Mouse (Mus musculus) left cerebral cortex, postnatal 4 days (tissue): ENCODE data around the gene Rnf40. TPM values are rescaled to one million over a fixed set of nuclear protein-coding genes. Genes with fewer than 3 reads are reported as not detected.

Experiments
- DNase-seq: peaks from one replicate; pipeline ENCODE4 v3.0.0-alpha.2; 2022
- intact Hi-C: fragments of 180-260 bp; cut with DNase I; formaldehyde crosslinking; loops from one replicate; pipeline ENCODE4 v1.15.1; 2025
- total RNA-seq, 2 experiments: library from RNA; stranded (reverse); gene quantifications; 2 replicates each; pipeline ENCODE4 v1.2.3; 2021

Gene Rnf40
- total RNA-seq: 10 to 100 TPM; 75.1 to 82.6 TPM

GRCm38 (mm10) chr7:127588011-127588871 is at the start of gene Rnf40, which contains the start of gene Ccdc189:
TSS of gene Rnf40 (plus strand) at chr7:127588767.
TSS of gene Ccdc189 (minus strand) at chr7:127588595.
- intact Hi-C loops: no loop called here
- peak; percentile 95 for DNase-seq

GRCm38 (mm10) chr7:127541671-127542070 is 46.9 kb upstream of the Rnf40 start:
- no peak for DNase-seq
- intact Hi-C loops: no loop called here

- DNase-seq: peak; percentile 71
- intact Hi-C loops: no loop called here
These were observed 39.3 kb upstream of the Rnf40 start for GRCm38 (mm10) chr7:127549116-127549835.

- DNase-seq: no peak
- intact Hi-C loops: loop anchor here (5.0 kb wide), 1 partner anchor 34 kb away; the partner anchor contains the start of gene Gm42715
These were observed 37.0 kb upstream of the Rnf40 start for GRCm38 (mm10) chr7:127551558-127551957.

GRCm38 (mm10) chr7:127560580-127560979 is 28.0 kb upstream of the Rnf40 start:
- DNase-seq: no peak
- intact Hi-C loops: no loop called here

- DNase-seq: no peak
- intact Hi-C loops: no loop called here
These were observed 27.2 kb upstream of the Rnf40 start, which contains the start of gene Tmem265 for GRCm38 (mm10) chr7:127561340-127561858. TSS of gene Tmem265 (plus strand) at chr7:127561390.

GRCm38 (mm10) chr7:127564381-127565150 is 24.0 kb upstream of the Rnf40 start:
- intact Hi-C loops: no loop called here
- DNase-seq: peak; percentile 80

GRCm38 (mm10) chr7:127572895-127573471 is 15.6 kb upstream of the Rnf40 start, which contains the start of gene Phkg2:
TSS of gene Phkg2 (plus strand) at chr7:127573340.
- intact Hi-C loops: no loop called here
- DNase-seq: peak; percentile 89

- intact Hi-C loops: no loop called here
- DNase-seq: peak; percentile 25
These were observed 15.0 kb upstream of the Rnf40 start for GRCm38 (mm10) chr7:127573503-127574008.

GRCm38 (mm10) chr7:127574115-127574514 is 14.5 kb upstream of the Rnf40 start:
- no peak for DNase-seq
- intact Hi-C loops: no loop called here

- no peak for DNase-seq
- intact Hi-C loops: no loop called here
These were observed 5.3 kb upstream of the Rnf40 start for GRCm38 (mm10) chr7:127583260-127583659.

GRCm38 (mm10) chr7:127585031-127585430 is 3.5 kb upstream of the Rnf40 start:
- intact Hi-C loops: no loop called here

GRCm38 (mm10) chr7:127586149-127586548 is 2.4 kb upstream of the Rnf40 start:
- intact Hi-C loops: no loop called here
- no peak for DNase-seq

More at GRCm38 (mm10) chr7:127585031-127585430, 3.5 kb upstream of the Rnf40 start:
- DNase-seq: no peak

- intact Hi-C loops: no loop called here
These were observed 1.4 kb upstream of the Rnf40 start for GRCm38 (mm10) chr7:127587196-127587595.

GRCm38 (mm10) chr7:127588901-127589300 is 334 bp downstream of the Rnf40 start:
- intact Hi-C loops: no loop called here
- DNase-seq: no peak

More at GRCm38 (mm10) chr7:127587196-127587595, 1.4 kb upstream of the Rnf40 start:
- no peak for DNase-seq

GRCm38 (mm10) chr7:127589637-127590036 is 1.1 kb downstream of the Rnf40 start:
- no peak for DNase-seq
- intact Hi-C loops: no loop called here

- intact Hi-C loops: no loop called here
- no peak for DNase-seq
These were observed 2.5 kb downstream of the Rnf40 start for GRCm38 (mm10) chr7:127591108-127591507.

- no peak for DNase-seq
- intact Hi-C loops: no loop called here
These were observed 4.0 kb downstream of the Rnf40 start for GRCm38 (mm10) chr7:127592575-127592974.

- no peak for DNase-seq
- intact Hi-C loops: no loop called here
These were observed 8.2 kb downstream of the Rnf40 start for GRCm38 (mm10) chr7:127596747-127597146.

GRCm38 (mm10) chr7:127600612-127601011 is 12.0 kb downstream of the Rnf40 start:
- intact Hi-C loops: no loop called here

More at GRCm38 (mm10) chr7:127600612-127601011, 12.0 kb downstream of the Rnf40 start:
- no peak for DNase-seq
